Mouse (Mus musculus): ENCODE measurements around the gene Fkbp8.

Fkbp8 gene

DNA sequence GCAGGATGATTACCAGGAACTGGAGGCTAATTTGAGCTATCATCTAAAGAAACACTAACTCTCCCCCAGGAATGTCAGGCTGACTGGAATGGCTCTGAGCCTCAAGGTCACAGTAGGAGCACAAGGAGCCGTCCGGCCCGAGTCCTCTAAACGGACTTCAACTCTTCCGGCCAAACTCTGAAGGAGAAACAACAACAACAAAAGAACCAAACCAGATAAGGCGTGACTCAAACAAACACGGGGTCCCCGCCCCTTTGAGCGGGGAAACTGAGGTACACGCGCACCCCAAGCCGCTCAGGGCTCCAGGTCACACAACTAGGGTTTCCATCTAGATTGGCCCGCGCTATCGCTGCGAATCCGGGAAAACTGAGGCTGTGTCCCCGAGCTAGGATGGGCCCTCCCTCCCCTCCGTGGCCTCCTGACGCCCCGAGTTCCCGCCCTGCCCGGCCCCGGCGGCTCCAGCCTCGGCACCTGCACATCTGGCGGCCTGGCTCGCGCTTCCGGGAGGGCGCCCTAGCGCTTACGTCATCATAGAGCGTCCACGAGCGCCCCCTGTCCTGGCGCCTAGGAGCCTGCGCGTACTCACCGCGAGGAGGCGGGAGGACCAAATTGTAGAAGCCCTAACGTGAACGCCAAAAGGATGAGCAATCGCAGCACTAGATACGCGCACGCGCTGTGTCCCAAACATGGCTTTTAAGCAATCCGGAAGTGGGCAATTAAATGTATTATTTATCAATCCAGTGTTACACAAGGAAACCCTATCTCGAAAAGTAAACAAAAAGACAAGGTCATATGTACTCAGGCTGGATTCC lies 4.7 kb upstream of the Fkbp8 start:
- in situ Hi-C loops (cut with MboI; ENCODE audit: low sequenced_read_pairs) = no loop called here

DNA sequence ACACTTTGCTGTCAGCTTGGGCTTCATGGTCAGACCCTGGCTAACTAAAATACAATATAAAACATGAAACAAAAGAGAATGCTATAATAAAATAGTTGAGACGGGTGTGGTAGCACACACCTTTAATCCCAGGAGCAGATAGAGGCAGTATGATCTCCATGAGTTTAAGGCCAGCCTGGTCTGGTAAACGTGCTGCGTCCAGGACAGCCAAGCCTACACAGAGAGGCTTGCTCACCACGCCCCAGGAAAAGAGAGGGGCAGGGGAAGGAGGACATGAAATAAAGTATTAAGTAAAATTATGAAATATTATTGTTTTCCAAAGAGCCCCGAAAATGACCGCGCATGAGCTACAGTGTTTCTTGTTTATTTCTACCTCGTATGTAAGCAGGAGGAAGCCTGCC lies 413 bp upstream of the Fkbp8 start:
- in situ Hi-C loops (cut with MboI; ENCODE audit: low sequenced_read_pairs) = no loop called here

DNA sequence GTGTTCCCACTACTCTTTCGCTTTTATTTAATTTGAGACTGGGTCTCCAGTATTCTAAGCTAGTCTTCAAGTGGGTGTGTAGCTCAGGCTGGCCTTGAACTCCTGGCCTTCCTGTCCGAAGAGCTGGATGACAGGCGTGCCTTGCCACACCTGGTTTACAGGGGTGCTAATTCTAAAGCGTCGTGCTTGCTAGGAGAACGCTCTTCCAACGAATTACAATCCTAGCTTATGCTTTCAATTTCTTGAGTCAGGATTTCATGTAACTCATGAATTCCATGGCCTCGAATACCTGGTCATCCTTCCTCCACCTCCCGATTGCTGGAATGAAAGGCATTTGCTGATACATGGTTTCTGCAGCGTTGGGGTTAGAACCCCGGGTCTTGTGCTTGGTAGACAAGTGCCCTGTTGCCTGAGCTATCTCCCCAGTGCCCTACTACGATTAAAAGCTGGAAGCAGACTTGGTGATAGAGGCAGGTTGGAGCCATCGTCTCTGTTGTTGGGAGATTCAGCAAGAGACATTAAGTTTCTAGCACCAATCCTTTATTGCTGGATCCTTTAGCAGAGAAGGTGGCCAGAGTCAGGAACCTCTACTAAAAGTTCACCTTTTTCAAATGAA lies 766 bp downstream of the Fkbp8 start:
- in situ Hi-C loops (cut with MboI; ENCODE audit: low sequenced_read_pairs) = no loop called here

DNA sequence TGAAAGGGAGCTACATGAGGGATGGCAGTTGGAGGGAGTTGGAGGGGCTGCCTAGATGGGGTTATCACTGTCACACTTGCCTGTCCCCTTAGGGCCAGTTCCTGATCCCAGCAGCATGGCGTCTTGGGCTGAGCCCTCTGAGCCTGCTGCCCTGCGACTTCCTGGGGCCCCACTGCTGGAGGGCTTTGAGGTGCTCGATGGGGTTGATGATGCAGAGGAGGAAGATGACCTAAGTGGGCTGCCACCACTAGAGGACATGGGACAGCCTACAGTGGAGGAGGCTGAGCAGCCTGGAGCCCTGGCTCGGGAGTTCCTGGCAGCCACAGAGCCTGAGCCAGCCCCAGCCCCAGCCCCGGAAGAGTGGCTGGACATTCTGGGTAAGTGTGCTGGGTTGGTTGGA lies 1.8 kb downstream of the Fkbp8 start:
- in situ Hi-C loops (cut with MboI; ENCODE audit: low sequenced_read_pairs) = no loop called here

DNA sequence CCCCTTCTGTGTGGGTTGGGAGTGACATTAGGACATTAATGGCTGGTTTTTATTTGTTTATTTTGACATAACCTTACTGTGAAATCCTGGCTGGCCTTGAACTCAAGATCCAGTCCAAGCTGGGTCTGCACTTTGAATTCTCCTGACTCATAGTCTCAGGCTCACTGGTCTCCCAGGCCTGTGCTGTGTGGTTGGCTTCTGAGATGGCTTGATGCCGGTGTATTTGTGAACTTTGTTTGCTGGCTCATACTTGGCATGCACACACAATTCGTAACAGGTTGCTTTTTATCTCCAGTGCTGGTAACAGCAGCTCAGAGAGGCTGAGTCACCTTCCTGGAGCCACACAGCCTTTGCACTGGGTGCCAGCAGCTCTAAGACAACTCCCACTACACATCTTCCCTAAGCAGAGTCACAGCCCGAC lies 2.2 kb downstream of the Fkbp8 start:
- in situ Hi-C loops (cut with MboI; ENCODE audit: low sequenced_read_pairs) = no loop called here

DNA sequence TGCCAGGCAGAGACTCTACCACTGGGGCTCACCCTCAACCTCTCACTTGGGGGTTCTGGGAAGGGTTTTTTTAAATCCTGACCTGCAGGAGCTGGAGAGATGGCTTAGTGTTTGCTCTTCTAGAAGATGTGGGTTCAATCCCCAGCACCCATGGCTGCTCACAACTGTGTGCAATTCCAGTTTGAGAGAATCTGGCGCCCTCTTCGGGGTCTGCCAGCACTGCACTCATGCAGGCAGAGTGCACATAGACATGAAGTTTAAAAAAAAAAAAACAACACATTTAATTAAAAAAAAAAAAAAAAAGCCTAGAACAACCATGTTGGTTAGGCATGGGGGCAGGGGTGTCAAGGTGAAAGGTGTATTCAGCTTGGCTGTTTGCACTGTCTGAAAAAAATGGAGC lies 2.8 kb downstream of the Fkbp8 start:
- in situ Hi-C loops (cut with MboI; ENCODE audit: low sequenced_read_pairs) = no loop called here

DNA sequence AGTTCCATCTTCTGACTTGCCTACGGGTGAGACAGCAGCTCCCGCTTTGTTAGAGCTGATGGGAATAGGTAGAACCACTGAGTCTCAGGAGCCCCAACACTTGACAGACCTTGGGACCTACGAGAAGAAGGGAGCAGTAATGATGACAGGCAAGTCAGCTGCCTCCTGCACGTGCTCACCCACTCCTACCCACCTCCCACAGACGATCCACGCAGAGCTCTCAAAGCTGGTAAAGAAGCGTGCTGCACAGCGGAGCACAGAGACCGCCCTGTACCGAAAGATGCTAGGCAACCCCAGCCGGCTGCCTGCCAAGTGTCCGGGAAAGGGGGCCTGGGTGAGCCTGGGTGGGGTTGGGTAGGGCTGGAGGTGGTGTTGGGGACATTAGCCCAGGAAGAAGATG lies 6.8 kb downstream of the Fkbp8 start:
- in situ Hi-C loops (cut with MboI; ENCODE audit: low sequenced_read_pairs) = no loop called here

DNA sequence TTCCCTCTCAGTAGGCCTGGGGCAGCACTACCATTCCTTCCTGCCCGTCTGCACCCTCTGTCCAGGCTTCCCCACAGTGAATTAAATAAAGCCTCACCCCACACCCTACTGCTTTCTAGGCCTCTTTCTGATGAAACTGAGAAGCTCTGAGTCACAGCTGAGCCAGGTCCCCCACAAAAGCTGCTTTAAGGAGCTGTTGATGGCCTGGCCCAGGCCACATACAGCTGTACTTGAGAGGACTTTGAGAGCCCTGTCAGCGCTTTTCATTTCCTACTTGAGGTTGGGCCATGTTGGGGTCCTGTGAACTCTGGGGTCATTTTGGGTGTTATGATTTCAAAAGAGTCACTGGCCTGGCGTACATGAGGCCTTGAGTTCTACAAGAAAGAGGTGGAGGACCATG lies 7.7 kb downstream of the Fkbp8 start:
- in situ Hi-C loops (cut with MboI; ENCODE audit: low sequenced_read_pairs) = no loop called here

DNA sequence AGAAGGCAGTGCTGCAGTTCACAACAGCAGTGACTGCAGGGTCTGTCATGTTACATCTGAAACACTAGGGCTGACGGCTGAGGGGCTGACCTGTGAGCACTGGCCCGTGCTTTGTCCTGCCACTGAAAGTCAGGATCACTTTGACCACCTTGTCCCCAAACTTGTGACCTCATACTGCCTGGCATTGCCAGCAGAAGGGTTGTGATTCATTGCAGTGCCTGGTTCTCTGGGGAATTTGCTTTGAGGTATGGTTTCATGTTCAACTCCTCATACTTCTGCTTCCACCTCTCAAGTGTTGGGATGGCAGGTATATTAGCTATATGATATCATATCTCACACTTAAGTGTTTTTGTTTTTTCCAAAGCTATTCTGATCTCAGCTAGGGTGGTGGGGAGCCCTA lies 8.2 kb downstream of the Fkbp8 start:
- in situ Hi-C loops (cut with MboI; ENCODE audit: low sequenced_read_pairs) = no loop called here

DNA sequence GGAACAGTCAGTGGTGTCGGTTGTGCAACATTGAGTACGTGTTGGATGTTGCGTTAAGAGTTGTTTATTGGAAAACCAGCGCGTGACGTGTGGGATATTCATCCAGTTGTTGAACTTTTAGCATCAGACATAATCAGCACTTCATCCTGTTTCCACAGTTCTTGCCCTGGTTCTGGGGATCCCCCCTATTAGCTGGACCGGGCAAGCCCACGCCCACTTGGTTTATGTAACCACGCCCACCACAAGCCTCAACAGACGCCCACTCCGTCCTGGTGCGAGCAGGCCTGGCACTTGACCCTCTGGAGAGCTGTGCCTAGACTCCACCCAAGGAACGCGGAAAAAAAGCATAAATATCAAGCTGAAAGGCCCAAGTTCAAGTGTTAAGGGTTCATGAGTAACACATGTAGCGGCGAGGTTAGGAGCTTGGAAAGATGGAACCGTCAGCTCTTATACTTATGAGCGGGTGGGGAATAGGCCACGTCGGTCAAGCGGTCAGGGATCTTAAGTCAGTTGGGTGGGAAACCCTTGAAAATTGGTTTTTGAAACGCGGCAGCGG lies 10.6 kb downstream of the Fkbp8 start:
- in situ Hi-C loops (cut with MboI; ENCODE audit: low sequenced_read_pairs) = no loop called here

DNA sequence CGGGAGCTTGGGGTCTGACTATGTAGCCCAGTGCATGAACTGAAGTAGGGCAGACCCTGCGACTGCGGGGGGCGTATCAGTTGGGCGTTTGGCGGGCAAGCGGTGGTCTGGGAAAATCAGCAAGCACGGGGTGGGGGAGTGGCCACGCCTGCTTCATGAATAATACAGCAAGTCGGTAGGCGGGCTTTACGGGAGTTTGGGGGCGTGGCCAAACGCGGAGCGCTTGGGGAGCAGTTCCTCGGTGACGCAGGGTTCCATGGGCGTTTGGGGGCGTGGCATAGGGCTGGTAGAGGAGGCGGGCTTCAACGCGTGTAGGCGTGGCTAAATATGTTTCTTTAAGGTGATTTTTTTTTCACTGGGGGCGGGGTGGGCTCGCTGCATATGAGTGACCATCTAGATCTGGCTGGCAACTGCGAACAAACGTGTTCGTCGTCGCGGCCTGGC lies 11.1 kb downstream of the Fkbp8 start:
- in situ Hi-C loops (cut with MboI; ENCODE audit: low sequenced_read_pairs) = no loop called here

DNA sequence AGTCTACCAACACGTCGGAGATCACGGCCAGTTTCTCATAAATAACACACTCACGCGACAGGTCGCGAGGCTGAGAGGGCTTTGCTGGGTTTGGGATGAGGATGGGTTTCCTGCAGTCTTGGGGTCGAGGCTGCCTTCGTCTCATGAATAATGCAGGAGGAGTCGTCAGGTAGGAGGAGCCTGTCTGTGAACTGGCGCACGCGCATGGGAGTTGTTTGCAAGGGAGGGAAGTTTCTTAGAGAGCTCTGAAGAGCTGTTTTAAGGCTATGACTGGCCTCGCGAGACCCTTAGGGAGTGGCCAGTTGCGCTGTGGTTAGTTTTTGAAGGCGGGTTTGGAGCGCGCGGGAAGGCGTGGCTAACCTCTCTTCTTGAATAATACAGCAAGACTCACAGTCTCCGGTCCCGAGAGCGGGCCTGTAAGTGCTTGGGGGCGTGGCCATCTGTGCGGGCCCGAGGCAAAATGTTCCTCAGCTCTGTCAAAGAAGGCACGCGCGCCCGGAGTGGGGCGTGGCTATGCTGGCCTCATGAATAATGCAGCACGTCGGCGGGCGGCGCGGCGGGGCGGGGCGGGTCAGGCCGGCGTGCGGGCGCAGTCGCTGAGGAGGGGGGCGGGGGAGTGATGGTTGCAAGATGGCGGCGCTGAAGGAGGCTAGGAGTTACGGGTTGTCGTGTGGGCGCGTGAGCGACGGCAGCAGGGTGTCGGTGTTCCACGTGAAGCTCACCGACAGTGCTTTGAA lies 11.7 kb downstream of the Fkbp8 start, which contains the start of gene Ell:
Ell (plus strand) TSS at position 381 of the 737 bp plus-strand sequence.
- in situ Hi-C loops (cut with MboI; ENCODE audit: low sequenced_read_pairs) = no loop called here

DNA sequence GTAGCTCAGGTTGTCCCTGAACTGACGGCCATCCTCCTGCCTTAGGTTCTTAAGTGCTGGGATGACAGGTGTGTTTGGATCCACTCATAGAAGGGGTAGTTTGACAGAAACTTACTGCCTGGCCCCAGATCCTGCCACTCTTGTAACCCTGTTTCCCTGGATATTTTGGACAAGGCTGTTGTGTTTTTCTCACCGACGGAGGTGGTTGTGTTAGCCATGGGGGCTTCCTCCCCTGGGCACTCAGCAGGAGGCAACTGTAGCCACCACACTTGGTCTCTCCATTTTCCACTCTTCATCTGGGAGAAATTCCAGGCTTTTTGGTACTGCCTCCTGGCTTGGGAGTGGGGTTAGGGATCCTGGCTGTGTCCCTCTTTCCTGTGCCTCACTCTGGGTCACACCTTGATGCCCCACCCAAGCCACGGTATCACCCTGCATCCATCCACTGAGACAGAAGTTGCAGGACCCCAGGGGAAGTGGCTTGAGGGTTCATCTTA lies 12.5 kb downstream of the Fkbp8 start:
- in situ Hi-C loops (cut with MboI; ENCODE audit: low sequenced_read_pairs) = no loop called here

DNA sequence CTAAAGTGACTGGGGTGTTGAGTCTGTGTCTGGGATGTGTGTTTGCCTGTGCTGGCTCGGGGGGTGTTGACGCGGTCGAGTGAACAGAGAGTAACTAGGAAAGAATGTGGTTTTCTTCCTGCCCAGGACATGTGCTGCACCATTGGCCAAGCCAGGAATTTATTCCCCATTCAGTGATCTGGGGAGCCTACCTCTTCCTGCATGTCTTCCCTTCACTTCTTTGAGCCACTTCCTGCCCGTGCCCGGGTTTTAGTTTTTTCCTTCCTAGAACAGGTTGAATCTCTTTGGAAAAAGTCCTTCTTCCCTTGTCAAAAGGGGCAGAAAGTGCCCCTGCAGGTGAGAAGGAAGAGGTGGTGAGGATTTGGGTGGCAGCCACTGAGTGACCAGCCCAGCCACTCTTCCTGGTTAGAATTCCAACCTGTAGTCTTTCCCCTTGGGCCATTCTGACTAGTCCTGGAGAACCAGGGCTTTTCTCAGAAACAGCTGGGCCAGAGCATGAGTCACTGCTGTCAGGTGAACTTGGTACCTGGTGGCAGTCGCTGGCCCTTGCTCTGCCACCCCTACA lies 13.1 kb downstream of the Fkbp8 start:
- in situ Hi-C loops (cut with MboI; ENCODE audit: low sequenced_read_pairs) = no loop called here

DNA sequence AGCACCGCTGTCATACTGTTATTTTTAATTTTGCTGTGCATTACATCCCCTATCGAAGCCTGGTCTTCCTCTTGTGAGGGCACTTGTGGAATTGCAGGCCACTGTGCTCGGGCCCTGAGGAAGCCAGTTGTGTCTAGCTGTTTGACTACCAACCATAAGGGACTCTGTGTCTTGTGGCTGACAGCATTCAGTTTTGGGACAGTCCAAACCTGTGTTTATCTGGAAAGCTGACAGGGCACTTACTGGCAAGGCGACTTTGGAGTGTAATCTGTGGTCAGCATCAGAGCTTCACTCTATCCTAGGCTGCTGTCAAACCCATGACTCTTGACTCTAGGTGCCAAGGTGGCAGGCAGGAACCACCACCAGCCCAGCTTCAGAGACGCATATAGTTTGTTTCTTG lies 13.6 kb downstream of the Fkbp8 start:
- in situ Hi-C loops (cut with MboI; ENCODE audit: low sequenced_read_pairs) = no loop called here

DNA sequence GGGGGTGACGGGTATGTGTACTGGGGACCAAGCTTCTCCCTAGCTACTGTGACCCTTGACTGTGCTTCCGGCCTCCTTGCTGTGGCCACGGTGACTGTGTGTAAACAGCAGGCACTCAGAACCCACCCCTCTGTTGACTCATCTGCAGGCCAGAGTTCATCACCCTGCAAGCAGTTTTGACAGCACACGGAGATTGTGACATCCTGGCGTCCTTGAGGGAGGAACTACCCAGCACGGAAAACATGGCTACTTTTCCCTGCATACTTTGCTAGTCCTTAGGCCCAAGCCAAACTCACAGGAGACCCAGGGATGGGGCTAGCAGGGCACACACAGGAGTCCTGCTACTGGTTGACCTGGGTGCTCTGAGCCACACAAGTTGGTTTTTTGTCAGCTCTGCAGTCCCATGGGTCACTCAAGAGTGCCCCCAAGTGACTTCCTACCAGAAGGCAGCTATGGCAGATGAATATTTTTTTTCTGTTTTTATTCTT lies 16.7 kb downstream of the Fkbp8 start:
- in situ Hi-C loops (cut with MboI; ENCODE audit: low sequenced_read_pairs) = no loop called here

DNA sequence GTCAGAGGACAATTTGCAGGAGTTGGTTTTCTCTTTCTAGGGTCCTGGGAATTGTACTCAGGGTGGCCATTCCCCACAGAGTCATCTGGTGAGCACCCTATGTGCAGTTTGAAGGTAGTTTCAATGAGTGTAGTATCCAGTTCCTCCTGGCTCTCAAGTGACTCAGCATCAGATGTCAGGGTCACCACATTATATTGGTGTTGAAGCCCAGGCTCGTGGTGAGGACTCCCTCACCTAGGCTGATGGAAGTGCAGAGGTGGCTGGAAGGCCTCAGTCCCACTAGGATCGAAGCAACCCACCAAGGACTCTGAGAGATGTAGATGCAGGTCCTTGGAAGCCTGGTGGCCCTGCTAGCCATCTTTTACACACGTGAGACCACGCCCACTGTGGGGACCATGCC lies 18.9 kb downstream of the Fkbp8 start:
- in situ Hi-C loops (cut with MboI; ENCODE audit: low sequenced_read_pairs) = no loop called here

DNA sequence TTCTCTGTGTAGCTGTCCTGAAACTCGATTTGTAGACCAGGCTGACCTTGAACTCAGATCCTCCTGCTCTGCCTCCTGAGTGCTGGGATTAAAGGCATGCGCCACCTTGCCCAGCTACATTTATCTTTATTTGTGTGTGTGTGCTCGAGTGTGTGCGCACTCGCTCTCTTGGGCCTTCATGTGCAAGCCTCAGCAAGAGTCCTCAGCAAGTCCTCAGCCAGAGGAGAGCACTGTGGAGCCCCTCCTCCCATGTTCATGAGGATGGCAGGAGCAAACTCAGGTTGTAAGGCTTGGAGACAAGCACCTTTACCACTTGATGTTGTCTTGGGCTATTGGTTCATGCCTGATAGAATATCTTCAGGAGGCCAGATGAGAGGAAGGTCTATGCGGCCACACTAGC lies 20.2 kb downstream of the Fkbp8 start:
- in situ Hi-C loops (cut with MboI; ENCODE audit: low sequenced_read_pairs) = no loop called here

DNA sequence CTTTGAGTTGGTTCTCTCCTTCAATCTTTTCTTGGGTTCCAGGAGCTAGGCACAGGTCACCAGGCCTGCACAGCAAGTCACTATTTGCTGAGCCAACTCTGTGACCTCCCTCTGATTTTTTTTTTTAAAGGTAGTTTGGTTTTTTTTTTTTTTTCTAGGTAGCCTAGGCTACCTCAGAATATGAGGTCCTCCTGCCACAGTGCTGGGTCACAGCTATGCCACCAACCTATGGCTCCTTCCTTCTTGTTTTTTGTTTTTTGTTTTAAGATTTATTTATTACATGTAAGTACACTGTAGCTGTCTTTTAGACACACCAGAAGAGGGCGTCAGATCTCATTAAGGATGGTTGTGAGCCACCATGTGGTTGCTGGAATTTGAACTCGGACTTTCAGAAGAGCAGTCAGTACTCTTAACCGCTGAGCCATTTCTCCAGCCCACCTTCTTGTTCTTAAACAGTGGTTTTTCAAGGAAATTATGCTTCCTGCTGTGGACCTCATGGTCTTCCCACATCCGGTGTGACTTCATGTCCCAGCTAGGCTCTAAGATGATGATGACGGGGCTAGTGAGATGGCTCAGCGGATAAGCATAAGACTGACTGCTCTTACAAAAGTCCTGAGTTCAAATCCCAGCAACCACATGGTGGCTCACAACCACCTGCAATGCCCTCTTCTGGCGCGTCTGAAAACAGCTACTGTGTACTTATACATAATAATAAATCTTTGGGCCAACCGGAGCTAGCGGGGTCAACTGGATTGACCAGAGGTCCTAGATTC lies 22.1 kb downstream of the Fkbp8 start:
- in situ Hi-C loops (cut with MboI; ENCODE audit: low sequenced_read_pairs) = no loop called here

DNA sequence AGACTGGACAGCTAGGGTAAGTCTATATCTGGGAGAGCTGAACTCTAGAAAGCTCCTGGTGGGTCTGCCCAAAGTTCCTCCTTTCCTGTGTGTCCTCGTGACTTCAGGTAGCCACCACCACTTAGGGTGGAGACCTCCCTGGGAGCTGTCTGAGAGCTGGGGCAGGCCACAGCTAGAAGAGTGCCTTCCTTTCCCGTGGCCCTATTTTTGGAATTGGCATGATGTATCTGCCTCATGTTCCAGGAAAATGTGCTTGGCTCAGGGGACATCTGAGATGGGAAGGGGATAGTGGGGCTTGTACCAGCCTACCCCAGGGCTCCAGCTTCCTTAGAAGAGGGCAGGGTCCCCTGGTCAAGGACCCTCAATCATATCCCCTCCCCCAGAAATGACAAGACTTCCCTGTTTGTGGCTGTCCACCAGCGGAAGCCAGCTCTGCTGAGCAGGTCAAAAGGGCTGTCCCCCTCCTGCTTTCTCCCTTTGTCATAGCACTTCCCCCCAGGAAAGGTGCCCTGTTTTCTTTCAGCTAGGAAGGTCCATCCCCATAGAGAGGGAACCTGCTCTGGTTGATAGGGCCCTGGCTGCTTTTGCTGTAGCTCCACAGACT lies 24.1 kb downstream of the Fkbp8 start:
- in situ Hi-C loops (cut with MboI; ENCODE audit: low sequenced_read_pairs) = no loop called here
